Mouse (Mus musculus): ENCODE data around the gene Sp7.

DNA sequence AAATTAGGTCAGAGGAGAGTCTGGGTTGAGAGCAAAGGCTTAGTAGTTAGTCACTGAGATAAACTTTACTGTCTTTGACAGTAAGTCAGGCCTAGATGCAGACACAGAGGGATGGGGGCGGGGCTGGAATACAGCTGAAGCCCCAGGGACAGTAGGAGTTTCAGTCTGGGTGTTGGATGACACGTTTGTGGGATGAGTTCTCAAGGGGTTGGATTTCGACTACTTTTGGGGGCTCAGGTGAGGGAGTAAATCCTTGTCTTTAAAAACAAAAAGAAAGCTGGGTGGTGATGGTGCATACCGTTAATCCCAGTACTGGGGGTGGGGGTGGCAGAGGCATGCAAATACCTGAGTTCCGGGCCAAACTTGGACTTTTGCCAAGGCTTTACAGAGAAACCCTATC, 31.6 kb upstream of the Sp7 start:
- TF ChIP-seq CTCF (IDR thresholded peaks at IDR 0.05; ENCODE audit: borderline replicate concordance, insufficient read depth, low read depth, low read length) (no peak), POLR2A (IDR thresholded peaks at IDR 0.05; ENCODE audit: borderline replicate concordance, insufficient read depth, low read length) (no peak)

All from cerebellum, adult 2 months (tissue).